Mouse (Mus musculus) left cerebral cortex, postnatal 14 days (tissue): ENCODE measurements around the gene Tmem256. TPM values are rescaled to one million over a fixed set of nuclear protein-coding genes. Genes with fewer than 3 reads are reported as not detected.

ENCODE experiments used
- DNase-seq, 2 experiments: peaks; one replicate each; pipeline ENCODE4 v3.0.0; 2021 to 2022; ENCODE audit warnings: low spot score in 2 of 2, mixed read lengths in 1 of 2
- intact Hi-C: fragments of 180-260 bp; cut with DNase I; formaldehyde crosslinking; loops from one replicate; pipeline ENCODE4 v1.15.1; 2025
- long read RNA-seq, 2 experiments: library from polyadenylated mRNA; stranded (forward); transcript quantifications; one replicate each; pipeline ENCODE4 v2.0.0; 2021
- total RNA-seq, 2 experiments: library from RNA; stranded (reverse); gene quantifications; 2 replicates each; pipeline ENCODE4 v1.2.3; 2021

The Tmem256 gene
- total RNA-seq: 100 to 1,000 TPM; 160 to 167 TPM
- long read RNA-seq, experiment 1, transcript Tmem256-203 (4 exons, 421 nt): minor isoform, 28 of 72 reads
- long read RNA-seq, experiment 1, transcript Tmem256-201 (4 exons, 492 nt): major isoform, 37 of 72 reads
- long read RNA-seq, experiment 1, partial matches to known transcripts: 1 of 72 reads
- long read RNA-seq, experiment 1, other reads (novel, unspliced or antisense): 3 of 72 reads
- long read RNA-seq, experiment 2, transcript Tmem256-201 (4 exons, 492 nt): minor isoform, 20 of 47 reads
- long read RNA-seq, experiment 2, transcript Tmem256-203 (4 exons, 421 nt): major isoform, 23 of 47 reads
- long read RNA-seq, experiment 2, partial matches to known transcripts: 0 of 47 reads
- long read RNA-seq, experiment 2, other reads (novel, unspliced or antisense): 3 of 47 reads

DNA sequence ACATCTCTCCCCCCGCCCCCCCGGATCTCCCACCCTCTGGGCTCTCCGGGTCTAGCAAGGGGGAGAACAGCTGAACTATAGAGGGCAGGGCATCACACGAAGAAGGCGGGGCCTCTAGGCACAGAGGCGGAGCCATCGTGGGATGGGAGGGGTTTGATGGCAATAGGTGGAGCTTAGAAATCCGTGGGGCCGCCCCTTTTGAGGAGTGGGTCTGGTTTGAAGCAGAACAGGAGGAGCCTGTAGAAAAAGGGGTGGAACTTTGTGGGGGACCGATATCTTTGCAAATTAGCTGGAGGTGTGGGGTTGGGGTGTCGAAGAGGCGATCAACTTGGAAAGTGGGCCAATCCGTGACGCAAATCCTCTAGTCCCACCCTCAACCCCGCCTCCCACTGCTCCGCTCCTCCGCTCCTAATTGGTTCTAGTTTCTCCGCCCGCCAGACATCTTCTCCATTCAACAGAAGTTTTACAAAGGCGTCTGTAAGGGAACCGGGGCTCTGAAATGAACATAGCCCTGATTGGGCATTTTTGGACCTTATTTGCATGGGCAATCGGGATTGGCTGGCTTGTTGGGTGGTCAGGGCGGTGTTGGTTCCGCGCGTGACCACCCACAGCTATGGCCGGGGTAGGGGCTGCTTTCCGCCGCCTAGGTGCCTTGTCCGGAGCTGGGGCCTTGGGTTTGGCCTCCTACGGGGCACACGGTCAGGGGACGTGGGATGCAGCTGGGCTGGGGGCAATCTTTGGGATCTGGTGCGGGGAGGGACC is at the start of gene Tmem256:
Gene Tmem256 (plus strand): TSS at position 563 of the 762 bp plus-strand sequence.
- intact Hi-C loops: loop anchor here (2.0 to 5.0 kb wide), 2 partner anchors 35 to 81 kb away; partner anchors contain the start of gene Polr2a

DNA sequence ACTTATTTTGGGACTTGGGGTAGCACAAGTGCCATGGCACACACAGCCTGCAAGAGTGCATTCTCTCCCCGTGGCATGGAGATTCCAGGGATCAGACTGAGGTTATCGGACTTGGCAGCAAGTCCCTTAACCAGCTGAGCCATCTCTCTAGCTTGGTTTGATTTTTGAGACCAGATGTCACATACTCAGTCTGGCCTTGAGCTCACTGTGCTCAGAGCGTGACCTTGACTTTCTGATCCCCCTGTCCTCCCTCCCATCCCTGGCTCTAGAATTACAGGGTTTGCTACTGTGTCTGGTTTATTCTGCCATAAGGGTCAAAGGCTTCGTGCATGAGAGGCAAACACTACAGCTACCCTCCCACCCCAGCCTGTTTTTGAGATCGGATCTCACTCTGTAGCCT is 48.9 kb upstream of the Tmem256 start:
- intact Hi-C loops: no loop called here
- DNase-seq: no peak

More for the DNA sequence above, at the start of gene Tmem256:
- peak; percentile 97 to 99 for DNase-seq

DNA sequence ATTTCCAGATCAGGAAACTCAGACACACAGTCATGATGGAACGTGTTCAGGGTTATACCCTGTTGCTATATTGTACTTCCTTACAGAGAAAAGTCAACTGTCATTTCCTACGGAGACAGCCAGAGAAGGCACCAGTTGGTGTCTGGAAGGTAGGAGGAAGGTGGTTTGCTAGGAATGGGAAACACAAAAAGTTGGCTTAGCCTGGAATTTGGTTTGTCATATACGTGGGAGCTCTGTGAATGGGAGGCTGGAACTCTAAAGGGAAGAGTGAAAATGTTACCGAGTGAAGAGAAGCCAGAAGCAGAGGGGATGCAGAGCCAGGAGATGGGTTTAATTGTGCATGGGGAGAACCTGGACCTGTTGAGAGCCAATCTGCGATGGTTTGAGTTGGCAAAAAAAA is 46.9 kb upstream of the Tmem256 start:
- DNase-seq: no peak
- intact Hi-C loops: no loop called here

DNA sequence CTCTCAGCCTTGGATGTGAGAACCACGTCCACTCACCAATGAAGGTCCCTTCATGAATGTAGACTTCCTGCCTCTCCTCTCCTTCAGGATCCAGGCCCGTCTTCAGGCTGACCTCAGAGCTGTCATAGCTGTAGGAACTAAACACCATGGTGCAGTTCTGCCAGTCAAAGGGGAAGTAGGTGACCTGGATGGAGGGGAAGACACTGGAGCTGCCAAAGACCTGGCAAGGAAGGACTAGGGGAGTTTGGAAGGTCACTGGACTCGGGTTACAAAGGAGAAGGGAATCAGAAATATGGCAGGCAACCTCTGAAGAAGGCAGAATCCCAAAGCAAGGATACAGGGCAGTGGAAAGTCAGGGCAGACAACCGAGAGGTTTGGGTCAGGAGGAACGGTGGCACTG is 44.9 kb upstream of the Tmem256 start:
- no peak for DNase-seq
- intact Hi-C loops: no loop called here

DNA sequence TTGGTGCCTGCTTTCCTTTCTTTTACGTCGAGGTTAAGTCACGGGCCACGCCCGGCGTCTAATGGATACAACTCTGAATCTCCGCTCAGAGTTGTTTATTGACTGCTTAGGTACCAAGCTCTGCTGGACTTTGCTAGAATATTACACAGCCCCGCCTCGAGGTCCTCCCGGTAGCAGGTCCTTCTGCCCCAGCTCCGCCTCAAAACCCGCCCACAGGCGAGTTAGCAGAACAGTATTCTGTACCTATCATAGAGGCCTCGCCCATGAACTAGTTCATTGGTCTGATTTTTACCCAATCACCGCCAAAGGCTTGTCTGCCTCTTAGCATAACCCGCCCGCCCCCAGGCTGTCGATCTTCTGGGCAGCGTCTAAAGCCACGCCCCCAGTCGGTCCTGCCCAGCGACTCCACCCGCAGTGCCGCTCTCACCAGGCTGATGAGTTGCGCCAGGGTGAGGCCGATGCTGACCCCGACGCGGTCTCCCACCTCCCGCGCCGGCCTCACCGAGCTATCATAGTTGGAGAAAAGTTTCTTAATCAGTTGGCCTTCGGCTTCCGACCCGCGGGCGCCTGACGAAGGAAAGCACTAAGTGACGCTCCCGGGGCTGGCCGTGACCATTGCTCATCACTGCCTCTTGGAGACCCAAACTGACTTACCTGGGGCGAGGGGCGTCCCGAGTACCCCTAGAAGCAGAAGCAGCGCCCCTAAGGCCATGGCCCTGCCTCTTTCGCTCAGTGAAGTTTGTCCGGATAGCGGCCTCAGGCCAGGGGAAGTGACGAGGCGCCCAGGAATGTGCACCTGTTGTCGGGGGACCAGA is 42.9 kb upstream of the Tmem256 start, which contains the start of gene Chrnb1:
Gene Chrnb1 (minus strand): TSS at position 776 of the 815 bp plus-strand sequence.
- intact Hi-C loops: no loop called here
- DNase-seq: peak; percentile 91 to 96

DNA sequence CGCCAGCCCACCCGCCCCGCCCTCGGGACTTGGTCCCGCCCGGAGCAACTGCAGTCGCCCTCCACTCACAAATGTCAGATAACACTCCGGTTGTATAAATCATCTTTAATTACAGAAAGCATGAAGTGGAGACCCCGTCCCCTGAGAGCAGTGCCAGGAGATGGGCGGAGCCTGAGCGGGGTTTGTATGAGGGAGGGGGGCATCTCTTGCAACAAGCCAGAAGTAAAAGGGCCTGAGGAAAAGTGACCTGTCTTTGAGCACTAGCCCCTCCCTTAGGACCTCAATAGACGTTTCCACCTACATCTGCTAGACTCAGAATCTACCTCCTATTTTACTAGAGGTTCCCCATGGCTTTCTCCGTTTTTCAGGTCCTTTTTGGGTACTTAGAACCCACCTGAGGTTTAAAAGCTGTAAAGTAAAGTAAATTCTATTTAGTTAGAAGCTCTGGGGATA is 42.3 kb upstream of the Tmem256 start:
- DNase-seq: no peak
- intact Hi-C loops: no loop called here

DNA sequence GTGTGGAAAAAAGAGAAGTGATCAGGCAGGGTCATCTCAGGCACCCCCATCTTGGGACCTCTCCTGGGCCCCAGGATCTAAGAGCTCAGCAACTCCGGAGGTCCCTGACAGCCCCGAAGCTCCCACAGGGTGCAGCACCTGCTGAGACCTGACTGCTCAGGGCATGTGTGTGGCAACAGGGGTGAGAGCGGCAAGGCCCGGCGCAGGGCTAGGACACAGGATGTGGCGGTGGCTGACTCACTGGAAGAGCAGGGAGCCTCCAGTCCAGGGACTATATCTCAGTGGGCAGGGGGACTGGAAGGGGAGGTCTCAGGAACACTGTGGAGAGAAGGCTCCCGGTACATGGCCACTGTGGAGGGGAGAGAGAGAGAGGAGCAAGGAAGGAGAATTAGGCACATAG is 40.4 kb upstream of the Tmem256 start:
- no peak for DNase-seq
- intact Hi-C loops: no loop called here

DNA sequence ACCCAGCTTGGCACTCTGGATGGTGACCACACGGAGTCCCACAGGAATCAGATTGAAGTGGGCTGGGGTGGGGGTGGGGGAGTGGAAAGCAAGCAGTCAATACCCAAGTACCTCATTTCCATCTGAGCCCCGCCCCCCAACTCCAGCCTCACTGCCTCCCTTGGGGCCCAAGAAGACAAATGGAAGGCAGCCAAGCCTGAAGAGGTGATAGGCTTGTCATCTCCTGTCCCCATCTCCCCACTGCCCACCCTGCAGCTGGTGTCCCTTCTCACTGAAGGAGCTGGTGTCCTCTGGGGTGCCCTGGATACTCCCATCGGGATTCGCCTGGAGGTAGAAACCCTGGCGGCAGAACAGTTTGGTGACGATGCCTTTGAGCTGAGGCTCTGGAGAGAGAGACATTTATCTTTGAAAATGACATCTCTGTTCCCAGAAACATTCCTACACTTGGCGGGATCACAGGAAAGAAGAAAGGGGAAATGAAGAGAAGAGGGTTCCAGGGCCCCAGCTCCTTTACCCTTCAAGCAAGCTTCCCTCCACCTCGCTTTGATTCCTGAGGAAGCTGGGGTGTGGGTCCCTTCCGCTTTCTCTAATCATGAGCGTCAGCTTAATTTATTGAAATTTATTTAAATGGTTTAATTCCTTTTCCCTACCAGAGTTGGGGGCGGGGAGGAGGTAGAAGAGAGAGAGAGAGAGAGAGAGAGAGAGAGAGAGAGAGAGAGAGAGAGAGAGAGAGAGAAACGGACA is 38.7 kb upstream of the Tmem256 start:
- intact Hi-C loops: loop anchor here (5.0 kb wide), 1 partner anchor 78 kb away; the partner anchor contains the start of gene Tmem95
- DNase-seq: no peak

DNA sequence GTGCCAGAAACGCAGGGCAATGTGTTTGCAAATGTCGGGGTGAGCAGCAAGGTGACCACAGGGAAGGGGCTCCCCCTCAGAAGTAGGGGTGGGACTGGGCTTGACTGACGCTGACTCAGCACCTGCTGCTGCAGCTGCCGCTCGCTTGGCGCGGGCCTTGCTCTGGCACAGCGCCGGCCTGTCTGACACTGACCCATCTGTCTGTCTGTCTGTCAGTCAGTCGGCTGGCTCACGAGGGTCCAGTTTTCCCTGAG is 38.2 kb upstream of the Tmem256 start:
- DNase-seq: peak; percentile 59 to 72
- intact Hi-C loops: loop anchor here (5.0 kb wide), 1 partner anchor 77 kb away; the partner anchor contains the start of gene Tmem95

DNA sequence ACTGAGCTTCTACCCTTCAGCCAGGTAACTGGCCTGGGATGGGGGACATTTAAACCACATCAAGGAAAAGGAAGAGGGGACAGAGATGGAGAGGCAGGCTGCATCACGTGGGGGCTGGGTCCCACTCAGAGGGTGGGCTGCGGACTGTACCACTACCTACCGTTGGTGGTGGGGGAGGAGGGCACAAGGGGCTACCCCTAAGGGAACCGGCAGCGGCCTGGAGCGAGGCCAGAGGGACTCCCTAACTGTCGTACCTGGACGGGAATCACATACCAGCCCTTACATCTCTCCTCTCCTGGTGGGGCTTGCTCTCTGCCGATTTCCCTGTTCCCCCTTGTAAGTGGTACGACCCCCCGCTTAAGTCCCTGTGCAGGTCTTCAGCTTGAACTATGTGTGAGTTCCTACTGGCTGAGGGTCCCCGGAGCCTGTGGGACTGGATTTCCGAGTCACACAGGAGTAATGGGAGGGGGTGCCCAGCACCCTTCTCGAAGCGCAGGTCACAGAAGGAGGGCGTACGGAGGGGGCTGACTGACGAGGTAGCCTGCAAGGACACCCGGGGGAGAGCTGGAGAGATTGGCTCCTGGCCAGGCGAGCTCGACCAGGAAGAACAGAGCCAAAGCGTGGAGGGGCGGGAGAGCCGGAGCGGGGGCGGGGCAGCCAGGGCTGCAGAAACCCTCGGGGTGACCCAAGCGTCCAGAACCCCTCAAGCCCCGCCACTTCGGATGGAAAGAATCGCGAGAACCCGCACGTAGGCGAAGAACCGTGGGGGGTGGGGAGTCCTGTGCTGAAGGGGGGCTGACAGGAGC is 37.7 kb upstream of the Tmem256 start:
- intact Hi-C loops: loop anchor here (5.0 kb wide), 1 partner anchor 77 kb away; the partner anchor contains the start of gene Tmem95
- peak; percentile 65 to 74 for DNase-seq

DNA sequence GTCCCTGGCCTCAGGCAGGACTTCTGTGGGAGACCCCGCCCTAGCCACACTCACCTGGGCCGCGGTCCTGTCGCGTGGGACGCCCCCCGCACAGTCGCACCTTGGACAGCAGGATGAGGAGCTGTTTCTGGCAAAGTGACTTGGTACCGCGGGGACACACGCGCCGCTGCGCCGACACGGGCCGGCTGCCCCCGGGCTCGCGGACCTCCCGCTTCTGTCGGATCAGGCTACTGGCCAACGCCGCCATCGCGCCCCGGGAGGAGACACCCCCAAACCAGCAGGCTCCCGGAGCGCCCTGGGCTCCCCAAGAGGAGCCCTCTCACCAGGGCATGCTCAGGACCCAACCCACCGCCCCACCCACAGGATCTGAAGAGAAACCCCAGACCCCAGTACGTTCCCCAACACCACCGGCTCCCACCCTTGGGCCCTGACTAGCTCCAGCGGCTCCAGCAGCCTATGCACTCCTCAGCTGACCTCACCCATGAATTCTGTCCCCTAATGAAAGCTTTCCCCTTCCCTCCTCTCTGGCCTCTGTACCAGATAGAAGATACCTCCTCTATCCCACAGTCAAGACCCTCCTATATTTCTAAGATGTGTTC is 36.8 kb upstream of the Tmem256 start, which contains the start of gene Fgf11:
Gene Fgf11 (minus strand): TSS at position 479 of the 599 bp plus-strand sequence.
- DNase-seq: no peak
- intact Hi-C loops: loop anchor here (5.0 kb wide), 1 partner anchor 76 kb away; the partner anchor contains the start of gene Tmem95

DNA sequence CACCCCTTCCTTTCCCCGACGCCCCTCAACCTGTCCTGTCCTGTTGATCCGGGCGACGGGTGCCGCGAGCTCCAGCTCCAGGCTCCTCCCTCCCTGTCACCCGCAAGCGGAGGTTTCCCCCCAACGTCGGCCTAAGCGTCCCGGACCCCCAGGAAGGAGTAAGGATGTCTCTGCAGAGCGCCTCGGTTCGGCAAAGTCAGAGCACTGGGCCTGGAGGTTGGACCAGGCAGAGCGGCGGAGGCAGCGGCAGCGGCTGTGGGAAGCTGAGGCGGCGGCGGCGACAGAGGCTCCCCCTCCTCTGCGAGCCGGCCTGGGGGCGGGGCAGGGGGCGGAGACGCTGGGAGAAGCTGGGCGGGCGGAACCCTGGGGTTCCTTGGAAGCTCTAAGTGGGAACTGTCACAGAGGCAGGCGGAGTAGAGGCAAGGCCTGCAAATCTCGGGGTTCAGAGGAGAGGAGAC is 35.6 kb upstream of the Tmem256 start:
- intact Hi-C loops: loop anchor here (2.0 to 5.0 kb wide), 3 partner anchors 34 to 75 kb away; partner anchors contain the start of genes Nlgn2, Tmem95 and Zbtb4
- peak; percentile 43 to 82 for DNase-seq

DNA sequence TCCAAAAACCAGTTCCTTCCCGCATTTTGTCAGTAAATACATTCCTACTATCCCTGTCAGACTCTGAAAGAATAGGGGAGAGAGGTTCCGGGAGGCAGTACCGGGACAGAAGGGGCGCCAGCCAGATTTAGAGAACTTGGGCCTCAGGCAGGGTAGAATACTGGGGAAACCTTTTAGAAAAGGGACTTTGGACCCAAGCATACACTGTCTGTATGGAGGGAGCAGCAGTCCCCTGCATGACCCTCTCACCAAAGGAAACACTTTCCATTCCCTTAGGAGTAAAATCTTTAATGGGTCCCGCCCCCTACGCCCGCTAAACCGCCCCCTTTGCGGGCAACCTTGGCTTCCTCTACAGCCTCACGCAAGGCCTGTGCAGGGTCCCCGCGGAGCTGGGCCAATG is 35.0 kb upstream of the Tmem256 start:
- no peak for DNase-seq
- intact Hi-C loops: loop anchor here (2.0 to 5.0 kb wide), 3 partner anchors 33 to 74 kb away; partner anchors contain the start of genes Nlgn2, Tmem95 and Zbtb4

DNA sequence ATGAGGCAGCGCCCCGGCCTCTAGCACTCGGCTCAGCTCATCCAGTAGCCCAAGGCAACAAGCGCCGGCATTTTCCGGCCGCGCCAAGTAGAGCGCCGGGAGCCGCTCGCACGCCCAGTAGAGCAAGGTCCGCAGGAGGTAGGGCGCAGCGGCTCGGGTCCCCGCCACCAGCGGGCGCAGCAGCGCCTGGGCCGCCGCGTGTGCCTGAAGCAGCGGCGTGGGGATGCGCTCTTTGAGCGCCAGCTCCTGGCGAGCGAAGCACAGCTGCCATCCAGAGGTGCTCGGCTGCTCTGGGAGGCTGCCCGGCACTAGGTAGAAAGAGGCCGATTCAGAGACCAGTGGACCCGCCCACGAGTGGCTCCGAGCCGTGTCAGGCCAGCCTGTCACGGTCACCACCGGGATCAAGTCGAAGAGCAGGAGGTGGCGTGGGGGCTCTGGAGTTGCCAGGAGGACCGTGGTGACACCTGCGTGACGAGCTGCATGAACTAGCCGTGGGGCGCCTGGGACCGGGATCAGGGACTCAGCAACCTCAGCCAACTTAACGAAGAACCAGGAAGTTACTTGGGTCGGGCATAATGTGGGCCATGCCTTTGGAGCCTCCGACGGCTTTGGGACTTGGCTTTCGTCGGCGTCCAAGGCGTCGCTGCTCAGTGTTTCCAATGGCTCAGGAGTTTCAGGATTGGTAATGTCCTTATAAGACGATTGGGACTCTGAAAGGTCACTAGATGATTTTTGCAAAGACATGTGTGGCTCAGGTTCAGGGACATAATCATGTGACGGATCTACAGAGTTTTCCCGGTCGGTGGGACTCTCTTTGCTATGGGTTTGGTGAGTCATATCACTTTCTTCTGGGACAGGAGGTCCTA is 34.3 kb upstream of the Tmem256 start:
- intact Hi-C loops: loop anchor here (2.0 to 5.0 kb wide), 3 partner anchors 33 to 73 kb away; partner anchors contain the start of genes Nlgn2, Tmem95 and Zbtb4

DNA sequence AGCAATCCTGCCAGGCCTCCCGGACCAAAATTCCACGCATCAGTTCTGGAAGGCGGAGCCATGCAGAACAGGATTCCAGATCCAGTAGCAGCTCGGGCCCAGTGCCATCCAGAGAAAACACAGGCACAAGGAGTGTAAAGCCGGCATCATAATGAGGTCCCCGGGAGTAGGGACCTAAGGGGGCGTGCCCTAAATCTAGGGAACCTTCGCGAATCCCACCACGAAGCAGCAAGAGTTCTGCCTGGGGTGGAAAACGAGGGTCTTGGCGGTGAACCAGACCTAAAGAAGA is 33.7 kb upstream of the Tmem256 start:
- intact Hi-C loops: loop anchor here (5.0 kb wide), 1 partner anchor 73 kb away; the partner anchor contains the start of gene Tmem95

More for the DNA sequence above, 34.3 kb upstream of the Tmem256 start:
- peak; percentile 59 to 74 for DNase-seq

More for the DNA sequence above, 33.7 kb upstream of the Tmem256 start:
- DNase-seq: no peak
